Mouse (Mus musculus) brain, embryonic 18.5 days (tissue): ENCODE results near the gene Pls1.

ENCODE experiments used
- DNase-seq: peaks from one replicate; pipeline ENCODE4 v3.0.0-alpha.2; 2012; ENCODE audit warnings: low read depth, low spot score

Pls1 gene

GRCm38 (mm10) chr9:95705371-95705770 lies 139.7 kb downstream of the Pls1 start:
- no peak for DNase-seq

DNA sequence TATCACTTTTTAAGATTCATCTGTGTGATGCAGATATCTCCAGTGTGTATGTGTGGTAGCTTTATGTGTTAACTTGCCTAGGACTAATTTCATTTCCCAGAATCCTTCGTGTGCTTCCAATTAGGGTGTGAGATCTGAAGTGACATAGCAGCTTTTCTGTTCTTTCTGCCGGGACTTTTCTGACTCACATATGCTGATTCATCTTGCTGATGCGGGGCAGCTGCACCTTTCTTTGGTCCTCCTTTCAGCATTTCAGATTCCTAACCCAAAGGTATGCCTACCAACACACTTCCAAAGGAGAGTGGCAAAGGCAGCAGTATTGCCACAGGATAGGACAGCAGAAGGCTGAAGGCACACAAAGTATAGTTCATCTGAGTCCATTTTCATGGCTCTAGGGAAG lies 141.0 kb downstream of the Pls1 start:
- no peak for DNase-seq
